Mouse (Mus musculus): Measurements from ENCODE around the gene Tprn.

Tprn gene

DNA sequence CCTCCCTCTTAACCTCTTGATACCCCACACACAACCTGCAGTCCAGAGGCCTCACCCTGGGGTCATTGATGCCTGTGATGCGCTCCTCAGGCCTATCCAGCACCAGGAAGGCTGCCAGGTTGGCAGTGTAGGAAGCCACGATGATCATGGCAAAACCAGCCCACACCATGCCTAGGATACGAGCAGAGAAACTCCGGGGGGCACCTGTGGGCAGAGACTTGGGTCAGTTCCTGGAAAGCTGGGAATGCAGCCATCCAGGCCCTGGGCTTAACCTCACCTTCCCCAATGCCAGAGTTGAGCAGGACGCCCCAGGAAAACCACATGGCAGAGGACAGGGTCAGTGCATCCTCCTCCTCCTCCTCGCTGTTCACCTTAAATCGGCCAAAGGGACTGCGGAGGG is 34.7 kb downstream of the Tprn start:
- 67% methylated on average over 8 of the region's 8 CpGs for WGBS

- WGBS, result 81% methylated on average over 10 of the region's 10 CpGs
Observed at GRCm38 (mm10) chr2:25298046-25298445, 35.6 kb downstream of the Tprn start.

DNA sequence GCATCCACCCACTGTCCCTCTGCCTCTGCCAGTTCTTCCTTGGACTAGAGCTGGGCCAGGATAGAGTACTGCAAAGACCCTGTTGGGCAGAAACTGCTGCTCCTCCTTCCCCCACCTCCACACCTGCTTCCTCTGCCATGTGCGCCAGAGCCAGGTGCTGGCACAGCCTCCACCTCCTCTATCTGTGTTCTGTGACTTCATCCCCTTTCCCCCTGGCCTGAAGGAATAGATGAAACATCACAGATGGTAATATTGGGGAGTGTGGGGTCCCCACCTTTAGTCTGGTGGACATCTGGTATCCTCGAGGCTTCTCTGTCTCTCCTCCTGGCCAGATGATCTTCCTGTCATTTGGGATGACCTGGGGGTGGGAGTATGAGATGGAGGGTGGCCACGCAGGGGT is 41.0 kb downstream of the Tprn start:
- WGBS, result 63% methylated on average over 3 of the region's 3 CpGs

DNA sequence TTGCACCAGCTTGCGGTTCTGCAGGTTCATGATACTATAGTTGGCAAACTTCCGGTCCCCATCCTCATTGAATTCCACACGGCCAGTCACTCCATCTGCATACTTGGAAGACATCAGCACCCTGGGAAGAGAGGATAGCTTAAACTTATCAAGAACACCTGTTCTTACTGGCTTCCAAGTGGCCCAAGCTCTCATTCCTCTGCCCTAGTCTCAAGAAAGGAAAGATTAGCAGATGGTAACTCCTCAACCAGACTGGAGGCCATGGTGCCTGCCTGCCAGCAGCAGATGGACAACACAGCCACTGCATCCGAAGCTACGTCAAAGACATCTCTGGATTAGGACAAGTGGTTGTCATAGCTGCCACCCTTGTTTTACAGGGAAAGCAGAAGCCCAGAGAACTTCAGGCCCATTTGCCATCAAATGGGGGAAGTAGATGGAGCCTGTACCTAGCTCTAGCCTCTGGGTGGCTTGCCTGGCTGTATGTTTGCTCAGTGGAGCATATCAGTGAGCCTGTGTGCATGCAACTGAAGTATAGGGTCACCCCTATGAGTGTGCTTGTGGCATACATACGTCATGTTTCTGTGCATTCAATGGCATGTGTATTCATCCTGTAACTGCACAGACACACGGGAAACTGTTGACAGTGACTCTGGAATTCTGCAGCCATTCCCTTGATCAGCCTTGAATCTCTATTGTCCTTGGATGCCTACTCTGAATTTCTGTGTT is 41.7 kb downstream of the Tprn start:
- WGBS, result 42% methylated on average over 7 of the region's 7 CpGs

DNA sequence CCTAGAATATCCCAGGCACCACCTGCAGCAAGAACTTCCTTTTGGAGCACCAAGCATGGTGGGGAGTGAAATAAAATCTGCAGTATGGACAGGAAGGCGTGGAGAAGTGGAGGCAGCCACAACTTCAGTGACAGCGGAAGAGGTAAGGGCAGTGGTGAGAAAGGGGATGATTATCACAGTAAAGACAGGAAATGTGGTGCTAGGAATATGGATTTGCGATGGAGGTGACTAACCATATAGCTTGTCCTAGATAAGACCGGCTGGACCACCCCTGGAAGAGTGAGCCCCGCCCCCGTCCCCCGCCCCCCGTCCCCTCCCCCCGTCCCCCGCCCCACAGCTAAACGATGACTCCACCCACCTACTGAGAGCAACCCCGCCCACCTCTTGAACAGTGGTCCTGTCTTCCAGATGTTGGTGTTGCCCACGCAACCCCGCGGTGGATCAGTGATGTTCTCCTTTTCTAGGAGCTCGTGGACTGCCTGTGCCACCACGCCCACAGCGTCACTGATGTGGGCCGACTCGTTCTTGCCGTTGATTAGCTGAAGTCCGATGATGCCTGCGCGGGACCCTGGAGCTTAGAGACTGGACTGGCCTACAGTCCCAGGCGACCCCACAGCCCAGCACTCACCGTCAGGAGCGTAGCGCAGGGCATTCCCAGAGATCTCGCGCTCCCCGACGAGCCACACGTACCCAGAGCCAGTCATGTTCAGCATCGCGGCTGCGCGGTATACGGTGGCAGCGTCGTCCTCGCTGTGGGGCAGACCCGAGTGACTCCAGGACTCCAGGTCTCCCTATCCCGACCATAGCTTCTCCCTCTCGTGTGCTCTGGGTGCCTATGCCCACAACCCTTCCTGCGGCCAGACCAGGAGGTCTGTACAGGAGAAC is 42.5 kb downstream of the Tprn start:
- WGBS, result 5% methylated on average over 45 of the region's 45 CpGs

GRCm38 (mm10) chr2:25305587-25306359 is 43.4 kb downstream of the Tprn start:
- 42% methylated on average over 14 of the region's 14 CpGs for WGBS

DNA sequence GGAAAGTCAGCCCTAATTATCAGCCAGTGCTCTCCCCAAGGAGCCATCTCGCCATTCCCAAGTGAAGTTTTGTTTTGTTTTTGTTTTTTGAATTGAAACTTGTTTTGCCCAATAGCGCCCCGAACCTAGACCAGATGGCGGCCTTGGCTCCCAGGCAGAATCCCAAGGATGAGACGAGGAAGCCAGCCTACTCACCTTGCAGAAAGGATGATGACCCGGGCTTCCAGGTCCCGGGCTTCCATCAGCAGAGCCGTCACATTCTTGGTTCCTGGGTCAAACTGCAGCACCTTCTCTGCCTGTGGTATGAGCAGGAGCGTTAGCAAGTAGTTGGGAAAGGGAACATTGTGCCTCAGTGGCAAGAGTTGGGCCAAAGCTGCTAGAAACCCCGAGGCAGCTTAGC is 47.8 kb downstream of the Tprn start:
- WGBS, result 51% methylated on average over 10 of the region's 10 CpGs

DNA sequence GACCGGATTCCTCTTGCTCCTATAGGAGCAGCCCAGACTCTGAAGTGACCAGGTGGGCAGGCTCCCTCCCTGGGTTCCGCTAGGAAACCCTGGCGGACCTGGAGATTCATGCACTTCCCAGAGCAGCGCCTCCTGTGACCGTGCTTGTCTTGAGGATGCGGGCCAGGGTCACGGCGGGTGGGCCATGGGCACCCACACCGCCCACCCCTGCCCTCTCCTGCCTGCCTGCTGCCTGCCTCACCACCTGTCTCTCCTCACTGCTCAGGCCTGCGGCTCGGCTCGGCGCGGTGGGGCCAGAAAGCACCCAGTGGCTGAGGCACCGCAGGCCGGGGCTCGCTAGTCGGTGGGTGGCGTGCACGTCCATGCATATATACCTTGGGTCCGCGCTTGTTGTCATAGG is 48.6 kb downstream of the Tprn start:
- 23% methylated on average over 22 of the region's 22 CpGs for WGBS

DNA sequence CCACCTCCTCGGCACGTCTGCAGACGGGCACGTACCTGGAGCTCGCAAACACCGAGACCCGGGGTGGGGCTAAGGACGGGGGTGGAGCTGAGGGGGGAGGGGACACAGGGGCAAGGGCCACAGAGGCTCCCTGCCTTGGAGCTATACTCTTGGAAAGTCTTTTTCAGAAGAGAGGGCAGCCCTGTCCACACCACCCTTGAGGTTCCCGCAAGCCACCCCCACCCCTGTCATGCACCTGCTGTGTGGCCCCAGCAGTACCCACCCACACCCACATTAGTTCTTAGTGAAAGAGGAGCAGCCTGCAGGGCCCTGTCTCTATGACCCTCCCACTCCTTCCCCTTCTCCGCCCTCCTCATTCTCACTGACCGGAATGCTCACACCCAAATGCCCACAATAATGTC is 49.1 kb downstream of the Tprn start:
- WGBS, result 9% methylated on average over 11 of the region's 11 CpGs

DNA sequence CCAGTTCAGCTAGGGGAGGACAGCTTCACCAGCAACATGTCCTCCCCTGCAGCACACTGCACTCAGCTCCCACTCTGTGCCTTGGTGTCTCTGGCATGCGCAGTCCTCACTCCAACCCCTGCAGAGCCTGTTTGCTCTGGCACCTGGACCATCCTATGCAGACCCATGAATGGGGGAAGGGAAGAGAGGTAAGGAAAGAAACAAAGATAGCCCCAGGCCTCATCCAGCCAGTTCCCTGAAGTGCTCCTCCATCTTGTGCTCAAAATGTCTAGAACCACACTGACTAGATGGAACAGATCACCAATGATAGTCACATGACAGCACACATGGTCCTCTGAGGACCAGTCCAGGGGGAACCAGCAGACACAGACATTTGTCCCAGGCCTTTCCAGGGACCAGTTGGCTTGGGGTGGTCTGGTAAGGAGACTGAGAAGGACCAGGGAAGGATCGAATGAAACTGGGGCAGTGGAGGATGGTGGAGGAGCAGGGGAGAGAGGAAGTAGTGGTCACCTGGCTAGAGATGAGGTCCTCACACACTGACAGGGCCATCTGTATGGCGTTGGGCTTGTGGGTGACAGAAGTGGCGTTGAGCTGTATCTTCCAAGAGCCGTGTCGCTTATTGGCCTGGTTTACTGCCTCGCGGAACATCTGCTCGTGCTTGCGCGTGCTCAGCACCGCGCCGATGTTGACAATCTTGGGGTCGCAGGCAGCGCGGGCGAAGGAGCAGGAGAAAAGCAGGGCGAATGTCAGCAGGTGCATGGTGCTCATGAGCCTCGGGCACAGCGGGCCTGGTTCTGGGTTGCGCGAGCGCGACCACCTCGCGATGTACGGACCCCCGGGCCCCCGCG is 55.9 kb downstream of the Tprn start:
- 3% methylated on average over 31 of the region's 31 CpGs for WGBS

DNA sequence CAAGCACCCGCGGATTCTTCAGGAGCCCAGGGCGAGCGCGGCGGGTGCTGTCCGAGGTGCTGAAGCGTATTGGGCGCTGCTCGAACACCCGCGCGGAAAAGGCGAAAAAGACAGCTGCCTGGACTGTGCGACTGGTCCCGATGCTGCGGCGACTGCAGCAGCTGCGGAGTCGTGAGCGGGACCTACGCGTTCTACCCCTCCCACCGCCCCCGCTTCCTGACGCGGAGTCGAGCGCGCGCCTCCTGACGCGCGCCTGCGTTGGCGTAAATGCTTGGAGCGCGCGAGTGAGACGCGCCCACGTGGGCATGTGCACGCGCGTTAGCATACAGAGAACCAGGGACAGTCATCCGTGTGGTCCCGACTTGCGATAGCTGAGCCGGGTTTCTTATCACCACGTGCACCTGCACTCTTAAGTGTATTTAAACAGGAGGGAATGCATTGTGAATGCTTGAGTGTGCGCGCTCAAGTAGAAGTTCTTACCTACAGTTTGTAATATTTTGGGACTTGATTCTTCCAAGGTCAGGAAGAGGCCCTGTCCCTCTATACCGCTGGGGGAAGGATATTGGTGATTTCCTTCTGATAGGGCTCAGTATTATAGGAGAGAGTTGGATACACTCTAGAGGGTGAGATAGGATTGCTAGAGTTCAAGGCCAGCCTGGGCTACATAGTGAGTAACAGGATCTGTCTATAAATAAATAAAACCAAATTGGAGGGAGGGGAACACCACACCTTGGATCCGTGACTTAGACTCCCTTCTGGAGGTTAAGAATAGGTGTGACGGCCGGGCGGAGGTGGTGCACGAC is 56.8 kb downstream of the Tprn start, which contains the start of gene Grin1:
Gene Grin1 (minus strand): TSS at position 217 of the 803 bp plus-strand sequence.
- 8% methylated on average over 58 of the region's 58 CpGs for WGBS
